In genomic region chr7:45639561-45640027, GRCm38 (mm10) we compare ENCODE assay signal across 10 mouse cellular contexts. TPM values are rescaled to one million over a fixed set of nuclear protein-coding genes. Genes with fewer than 3 reads are reported as not detected.
DNase-seq lines count a peak whose midpoint lies in the region; ATAC-seq and TF ChIP-seq lines count a peak whose summit lies in the region.
"Had no signal": no experiment of that assay in that cellular context is flagged by ENCODE, and none has a peak within 500 bp of the region (broad histone marks: within the 10 kb centered on the region; RNA-seq: fewer than 3 reads in every experiment).

Mamstr (plus strand) TSS chr7:45639977.

- no peak within 1 kb of the TSS for H3K4me3 ChIP-seq in heart, embryonic 16.5 days (ENCODE audit: low read length)
- H3K4me3 ChIP-seq in midbrain, embryonic 12.5 days = no peak within 1 kb of the TSS
- H3K4me3 ChIP-seq in midbrain, embryonic 15.5 days = no peak within 1 kb of the TSS
- peak within 1 kb of the TSS; percentile 13 for H3K4me3 ChIP-seq in embryonic facial prominence, embryonic 15.5 days (replicated peaks)
- H3K4me3 ChIP-seq in midbrain, postnatal 0 days (ENCODE audit: low read depth, low read length) = no peak within 1 kb of the TSS

- ATAC-seq in heart, embryonic 16.5 days (replicated peaks; ENCODE audit: extremely low read depth, insufficient read depth, low FRiP score) = no peak
- ATAC-seq in midbrain, embryonic 12.5 days (ENCODE audit: low FRiP score, low read depth) = no peak
- no peak for ATAC-seq in midbrain, embryonic 15.5 days (replicated peaks)
- no peak for ATAC-seq in embryonic facial prominence, embryonic 15.5 days (ENCODE audit: insufficient number of reproducible peaks, low FRiP score, low TSS enrichment, low read depth)
- no peak for ATAC-seq in midbrain, postnatal 0 days (ENCODE audit: low FRiP score)
- ATAC-seq in erythroblast, adult 5-6 weeks (replicated peaks; ENCODE audit: low FRiP score, poor library complexity, severe bottlenecking) = no peak
- ATAC-seq: intestine, embryonic 16.5 days had no signal

- peaks cover 9% of the 10 kb centered on the region for H3K36me3 ChIP-seq in heart, embryonic 16.5 days (ENCODE audit: control insufficient read depth, insufficient read depth)
- H3K36me3 ChIP-seq in midbrain, embryonic 12.5 days = peaks cover 6% of the 10 kb centered on the region
- peaks cover 8% of the 10 kb centered on the region; the same call in 1 of the 2 replicates for H3K36me3 ChIP-seq in midbrain, embryonic 15.5 days (replicated peaks)
- H3K36me3 ChIP-seq in embryonic facial prominence, embryonic 15.5 days = peaks cover 14% of the 10 kb centered on the region; the same call in 1 of the 2 replicates
- H3K36me3 ChIP-seq in midbrain, postnatal 0 days (ENCODE audit: insufficient read depth, low read length) = peaks cover 17% of the 10 kb centered on the region; the same call in 1 of the 2 replicates

- H3K4me1 ChIP-seq in heart, embryonic 16.5 days (ENCODE audit: control insufficient read depth, insufficient read depth, low read length) = peaks cover 46% of the 10 kb centered on the region
- peaks cover 26% of the 10 kb centered on the region for H3K4me1 ChIP-seq in midbrain, embryonic 12.5 days
- H3K4me1 ChIP-seq in midbrain, embryonic 15.5 days = peaks cover 27% of the 10 kb centered on the region
- peaks cover 65% of the 10 kb centered on the region for H3K4me1 ChIP-seq in embryonic facial prominence, embryonic 15.5 days
- H3K4me1 ChIP-seq in midbrain, postnatal 0 days (ENCODE audit: insufficient read depth, low read length) = peaks cover 11% of the 10 kb centered on the region; the same call in 1 of the 2 replicates

- DNase-seq in heart, postnatal 10 days = no peak
- DNase-seq in midbrain, postnatal 0 days (ENCODE audit: low spot score) = no peak
- DNase-seq in left cerebral cortex, postnatal 25 days (ENCODE audit: low spot score in 2 of 2) = no peak
- DNase-seq: thymus, postnatal 14 days had no signal

- peak within 1 kb of the TSS; percentile 72 for H3K27ac ChIP-seq in heart, embryonic 16.5 days (ENCODE audit: low read length)
- H3K27ac ChIP-seq in midbrain, embryonic 12.5 days (replicated peaks) = no peak within 1 kb of the TSS
- H3K27ac ChIP-seq in midbrain, embryonic 15.5 days = no peak within 1 kb of the TSS
- peak within 1 kb of the TSS; percentile 83 for H3K27ac ChIP-seq in embryonic facial prominence, embryonic 15.5 days (replicated peaks)
- 0 out of 2 replicates have a peak within 1 kb of the TSS, but pooled peaks have one; percentile 3 for H3K27ac ChIP-seq in midbrain, postnatal 0 days (ENCODE audit: low read depth, low read length)

- no peak for TF ChIP-seq CTCF in midbrain, postnatal 0 days (IDR thresholded peaks at IDR 0.05)

- H3K9ac ChIP-seq in heart, embryonic 16.5 days (ENCODE audit: low read length) = no peak within 1 kb of the TSS
- no peak within 1 kb of the TSS for H3K9ac ChIP-seq in midbrain, embryonic 12.5 days (replicated peaks)
- no peak within 1 kb of the TSS for H3K9ac ChIP-seq in midbrain, embryonic 15.5 days
- no peak within 1 kb of the TSS for H3K9ac ChIP-seq in embryonic facial prominence, embryonic 15.5 days
- no peak within 1 kb of the TSS for H3K9ac ChIP-seq in midbrain, postnatal 0 days (replicated peaks; ENCODE audit: low read length, poor library complexity, severe bottlenecking)

- no peaks in the 10 kb centered on the region for H3K27me3 ChIP-seq in heart, embryonic 16.5 days (ENCODE audit: control insufficient read depth, insufficient read depth, low read length)
- peaks cover 12% of the 10 kb centered on the region for H3K27me3 ChIP-seq in midbrain, embryonic 12.5 days
- no peaks in the 10 kb centered on the region; the same call in 1 of the 2 replicates for H3K27me3 ChIP-seq in midbrain, embryonic 15.5 days (replicated peaks)
- no peaks in the 10 kb centered on the region for H3K27me3 ChIP-seq in embryonic facial prominence, embryonic 15.5 days
- H3K27me3 ChIP-seq in midbrain, postnatal 0 days (ENCODE audit: insufficient read depth, low read length) = no peaks in the 10 kb centered on the region

- intact Hi-C loops in heart, postnatal 10 days (cut with DNase I) = loop anchor here (2.0 kb wide), 1 partner anchor 43 kb away; no protein-coding TSS in a partner anchor
- intact Hi-C loops in left cerebral cortex, postnatal 25 days (cut with DNase I) = no loop called here

- 37% methylated on average over 19 of the region's 19 CpGs for WGBS in heart, embryonic 16.5 days
- 19% methylated on average over 19 of the region's 19 CpGs for WGBS in midbrain, embryonic 12.5 days
- WGBS in midbrain, embryonic 15.5 days = 23% methylated on average over 19 of the region's 19 CpGs
- 17% methylated on average over 19 of the region's 19 CpGs for WGBS in embryonic facial prominence, embryonic 15.5 days
- WGBS in midbrain, postnatal 0 days = 21% methylated on average over 19 of the region's 19 CpGs

- no peaks in the 10 kb centered on the region for H3K9me3 ChIP-seq in heart, embryonic 16.5 days (replicated peaks; ENCODE audit: control insufficient read depth, low read length)
- no peaks in the 10 kb centered on the region for H3K9me3 ChIP-seq in midbrain, embryonic 12.5 days
- no peaks in the 10 kb centered on the region for H3K9me3 ChIP-seq in midbrain, embryonic 15.5 days
- H3K9me3 ChIP-seq in embryonic facial prominence, embryonic 15.5 days (replicated peaks) = no peaks in the 10 kb centered on the region
- H3K9me3 ChIP-seq in midbrain, postnatal 0 days (ENCODE audit: low read length) = no peaks in the 10 kb centered on the region

- H3K4me2 ChIP-seq in heart, embryonic 16.5 days (ENCODE audit: low read depth, low read length) = no peak within 1 kb of the TSS; the same call in 1 of the 2 replicates
- H3K4me2 ChIP-seq in midbrain, embryonic 12.5 days (replicated peaks) = peak within 1 kb of the TSS; percentile 38; the same call in 1 of the 2 replicates
- H3K4me2 ChIP-seq in midbrain, embryonic 15.5 days = no peak within 1 kb of the TSS
- peak within 1 kb of the TSS; percentile 72 for H3K4me2 ChIP-seq in embryonic facial prominence, embryonic 15.5 days (replicated peaks)
- H3K4me2 ChIP-seq in midbrain, postnatal 0 days (ENCODE audit: low read depth, low read length, poor library complexity, severe bottlenecking) = no peak within 1 kb of the TSS

RNA-seq across cellular contexts. Expression of gene Mamstr, which starts in this region (rescaled TPM):
- 7.6 and 9.0 TPM in 2 replicates for polyA plus RNA-seq in heart, embryonic 16.5 days (2015; fragmentation: Nextera tagmentation; extraction: Ambion mirVana)
- total RNA-seq in heart, postnatal 10 days (2021) = 1 to 10 TPM; 7.5 to 8.5 TPM
- 2.3 and 2.7 TPM in 2 replicates for polyA plus RNA-seq in midbrain, embryonic 12.5 days (2016; fragmentation: Nextera tagmentation; extraction: Ambion mirVana)
- polyA plus RNA-seq in midbrain, embryonic 15.5 days (2015; fragmentation: Nextera tagmentation; extraction: Ambion mirVana) = 3.6 and 3.8 TPM in 2 replicates
- 20.0 and 21.4 TPM in 2 replicates for polyA plus RNA-seq in embryonic facial prominence, embryonic 15.5 days (2015; fragmentation: Nextera tagmentation; extraction: Ambion mirVana)
- 2.7 and 3.3 TPM in 2 replicates for total RNA-seq in midbrain, postnatal 0 days (2014; rRNA removed)
- polyA plus RNA-seq in midbrain, postnatal 0 days (2015; fragmentation: Nextera tagmentation; extraction: Ambion mirVana) = 2.8 and 3.0 TPM in 2 replicates
- 1 to 10 TPM; 2.4 to 3.6 TPM for total RNA-seq in left cerebral cortex, postnatal 25 days (2021)
- total RNA-seq in erythroblast, adult 5-6 weeks (2015; ENCODE audit: low replicate concordance) = not detected in 2 replicates
- total RNA-seq in erythroblast, adult 5-6 weeks (2017; ENCODE audit: low replicate concordance) = not detected in 2 replicates

Comparison
In these comparisons a context has a peak if more than half of its experiments do, and no peak if none do; other contexts are left out.
1. H3K27ac ChIP-seq: peak in heart, embryonic 16.5 days (single experiment), embryonic facial prominence, embryonic 15.5 days (single experiment) and midbrain, postnatal 0 days (single experiment); none in midbrain, embryonic 12.5 days (single experiment) and midbrain, embryonic 15.5 days (single experiment).
2. H3K4me2 ChIP-seq: peak in midbrain, embryonic 12.5 days (single experiment) and embryonic facial prominence, embryonic 15.5 days (single experiment); none in heart, embryonic 16.5 days (single experiment), midbrain, embryonic 15.5 days (single experiment) and midbrain, postnatal 0 days (single experiment).